Mouse (Mus musculus): ENCODE results near the gene Rap1a. TPM values are rescaled to one million over a fixed set of nuclear protein-coding genes. Genes with fewer than 3 reads are reported as not detected.
"Not testable (repeated sequence)": the region's sequence is repeated elsewhere in the genome, so short reads cannot be mapped to it uniquely, and the experiment has no call there.

Rap1a gene
- total RNA-seq, 2 experiments from 2014 or later, result 192 to 211 TPM

DNA sequence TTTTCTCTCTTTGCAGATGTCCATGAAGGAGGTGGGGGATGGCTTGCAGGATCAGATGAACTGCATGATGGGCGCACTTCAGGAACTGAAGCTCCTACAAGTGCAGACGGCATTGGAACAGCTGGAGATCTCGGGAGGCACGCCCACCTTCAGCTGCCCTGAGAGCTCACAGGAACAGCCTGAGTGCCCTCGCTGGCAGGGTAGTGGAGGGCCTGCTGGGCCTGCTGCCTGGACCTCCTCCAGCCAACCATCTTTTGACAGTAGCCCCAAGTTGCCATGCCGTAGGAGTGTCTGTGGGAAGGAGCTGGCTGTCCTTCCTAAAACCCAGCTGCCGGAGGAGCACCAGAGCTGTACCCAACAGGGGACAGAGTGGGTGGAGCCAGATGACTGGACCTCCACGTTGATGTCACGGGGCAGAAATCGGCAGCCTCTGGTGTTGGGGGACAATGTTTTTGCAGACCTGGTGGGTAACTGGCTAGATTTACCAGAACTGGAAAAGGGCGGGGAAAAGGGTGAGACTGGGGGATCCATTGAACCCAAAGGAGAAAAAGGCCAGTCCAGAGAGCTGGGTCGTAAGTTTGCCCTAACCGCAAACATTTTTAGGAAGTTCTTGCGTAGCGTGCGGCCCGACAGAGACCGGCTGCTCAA, 84.7 kb downstream of the Rap1a start:
- DNase-seq, result no peak

- DNase-seq, result no peak
Measured at GRCm38 (mm10) chr3:105714820-105715167, 86.3 kb downstream of the Rap1a start.

DNA sequence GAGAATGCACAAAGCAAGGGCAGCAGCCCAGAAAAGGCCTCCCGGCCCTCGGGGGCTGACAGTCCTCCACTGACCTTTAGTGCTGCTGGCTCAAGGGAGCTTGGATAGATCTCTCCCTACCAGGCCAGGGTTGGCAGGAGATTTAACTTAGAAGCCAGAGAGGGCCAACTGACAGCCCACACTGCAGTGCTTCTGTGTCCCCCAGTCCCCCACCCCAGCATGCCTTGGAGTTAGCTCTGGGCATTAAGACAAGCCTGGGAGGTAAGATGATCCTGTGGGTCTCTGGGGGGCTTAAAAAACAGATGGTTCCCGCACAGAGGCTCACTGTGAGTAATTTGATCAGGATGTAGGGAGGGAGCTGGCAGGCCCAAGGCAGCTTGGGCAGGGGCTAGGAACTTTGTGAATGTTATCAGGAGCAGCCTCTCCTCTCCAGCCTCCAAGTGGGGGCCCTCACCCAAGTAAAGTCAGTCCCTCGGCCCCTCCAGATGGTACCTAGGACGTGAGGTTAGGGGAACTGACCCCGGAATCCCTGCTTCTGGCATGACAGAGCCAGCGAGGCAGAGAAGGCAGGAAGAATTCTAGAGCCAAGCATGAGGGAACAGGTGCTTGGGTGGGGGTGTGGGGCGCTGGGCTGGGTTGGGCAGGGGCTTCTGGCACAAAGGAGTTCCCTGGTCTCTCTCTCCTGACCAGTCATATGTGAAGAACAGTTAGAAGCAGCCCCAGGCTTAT, 86.9 kb downstream of the Rap1a start:
- DNase-seq, result peak in 1 of 2 experiments; percentile 37

DNA sequence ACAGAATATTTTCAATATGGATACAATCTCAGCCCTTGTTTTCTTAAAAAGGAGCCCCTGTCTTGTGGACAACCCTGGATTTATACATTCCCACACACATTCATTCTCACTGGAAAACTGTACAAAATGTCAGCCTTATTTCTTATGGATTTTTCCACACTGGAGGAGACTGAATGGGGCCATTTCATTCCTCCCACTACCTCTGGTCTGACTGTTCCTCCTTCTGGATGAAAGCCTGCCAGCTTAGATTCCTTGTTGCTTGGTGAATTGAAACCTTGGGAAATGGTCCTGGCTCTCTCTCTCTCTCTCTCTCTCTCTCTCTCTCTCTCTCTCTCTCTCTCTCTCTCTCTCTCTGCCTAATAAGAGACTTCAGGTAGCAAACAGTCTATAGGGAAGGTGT, 88.3 kb downstream of the Rap1a start:
- DNase-seq, result no peak

GRCm38 (mm10) chr3:105711741-105712140, 89.4 kb downstream of the Rap1a start:
- DNase-seq, result no peak

DNA sequence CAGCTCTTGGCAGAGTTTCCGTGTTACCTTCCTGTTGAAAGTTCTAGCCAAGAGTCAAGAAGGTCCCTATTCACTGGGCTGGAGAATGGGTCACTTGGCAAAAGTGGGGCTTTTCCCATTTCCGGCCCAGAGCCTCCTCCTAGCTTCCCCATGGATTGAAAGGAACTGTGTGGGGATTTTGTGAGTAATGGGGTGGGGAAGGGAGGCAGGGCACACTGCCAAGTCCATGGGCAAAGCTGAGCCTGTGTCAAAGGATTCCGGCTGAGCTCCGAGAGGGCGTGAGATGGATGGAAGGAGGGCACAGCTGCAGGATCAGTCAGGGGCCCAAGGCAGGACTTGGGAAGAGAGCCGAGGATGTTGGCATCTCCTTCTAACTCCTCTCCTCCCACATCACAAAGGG, 90.9 kb downstream of the Rap1a start:
- no peak for DNase-seq

GRCm38 (mm10) chr3:105707590-105707989, 93.5 kb downstream of the Rap1a start:
- DNase-seq, result no peak

GRCm38 (mm10) chr3:105706366-105707020, 94.6 kb downstream of the Rap1a start:
- peak in 1 of 2 experiments; percentile 28 for DNase-seq

- no peak for DNase-seq
Measured at GRCm38 (mm10) chr3:105705561-105705960, 95.6 kb downstream of the Rap1a start.

DNA sequence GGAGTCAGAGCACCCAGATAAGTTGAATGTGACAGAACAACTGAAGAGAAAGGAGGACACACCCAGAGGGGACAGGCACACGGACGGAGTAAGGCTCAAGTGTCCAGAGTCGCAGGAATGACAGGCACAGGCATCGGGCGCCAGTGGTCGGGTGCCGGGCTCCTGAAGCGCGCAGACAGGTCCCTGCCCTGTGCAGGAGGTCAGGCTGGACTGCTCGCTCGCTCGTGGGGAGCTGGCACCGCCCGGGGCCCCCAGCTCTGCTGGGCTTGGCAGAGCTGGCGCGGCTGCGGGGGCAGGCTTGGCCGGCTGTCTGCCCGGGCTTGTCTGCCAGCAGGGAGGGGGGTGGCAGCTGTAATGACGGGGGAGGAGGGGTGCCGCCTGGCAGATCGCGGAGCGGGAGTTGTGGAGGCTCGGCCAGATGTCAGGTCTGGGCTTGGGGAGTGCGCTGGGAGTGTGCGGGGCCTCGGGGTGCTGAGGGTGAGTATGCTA, 96.0 kb downstream of the Rap1a start:
- DNase-seq, result peak; percentile 72 to 77

GRCm38 (mm10) chr3:105704031-105705008, 96.8 kb downstream of the Rap1a start, which contains the start of gene Inka2:
Inka2 (plus strand) TSS chr3:105704599.
- peak; percentile 88 to 91 for DNase-seq

- no peak for DNase-seq
Measured at GRCm38 (mm10) chr3:105703571-105703970, 97.6 kb downstream of the Rap1a start.

- no peak for DNase-seq
Measured at GRCm38 (mm10) chr3:105701399-105701798, 99.7 kb downstream of the Rap1a start.

GRCm38 (mm10) chr3:105700786-105701185, 100.3 kb downstream of the Rap1a start:
- not testable (repeated sequence) for DNase-seq

GRCm38 (mm10) chr3:105699241-105699933, 101.7 kb downstream of the Rap1a start:
- DNase-seq, result no peak

- no peak for DNase-seq
Measured at GRCm38 (mm10) chr3:105698311-105698710, 102.8 kb downstream of the Rap1a start.

GRCm38 (mm10) chr3:105697148-105697441, 104.0 kb downstream of the Rap1a start:
- no peak for DNase-seq

GRCm38 (mm10) chr3:105696387-105697147, 104.6 kb downstream of the Rap1a start:
- no peak for DNase-seq

DNA sequence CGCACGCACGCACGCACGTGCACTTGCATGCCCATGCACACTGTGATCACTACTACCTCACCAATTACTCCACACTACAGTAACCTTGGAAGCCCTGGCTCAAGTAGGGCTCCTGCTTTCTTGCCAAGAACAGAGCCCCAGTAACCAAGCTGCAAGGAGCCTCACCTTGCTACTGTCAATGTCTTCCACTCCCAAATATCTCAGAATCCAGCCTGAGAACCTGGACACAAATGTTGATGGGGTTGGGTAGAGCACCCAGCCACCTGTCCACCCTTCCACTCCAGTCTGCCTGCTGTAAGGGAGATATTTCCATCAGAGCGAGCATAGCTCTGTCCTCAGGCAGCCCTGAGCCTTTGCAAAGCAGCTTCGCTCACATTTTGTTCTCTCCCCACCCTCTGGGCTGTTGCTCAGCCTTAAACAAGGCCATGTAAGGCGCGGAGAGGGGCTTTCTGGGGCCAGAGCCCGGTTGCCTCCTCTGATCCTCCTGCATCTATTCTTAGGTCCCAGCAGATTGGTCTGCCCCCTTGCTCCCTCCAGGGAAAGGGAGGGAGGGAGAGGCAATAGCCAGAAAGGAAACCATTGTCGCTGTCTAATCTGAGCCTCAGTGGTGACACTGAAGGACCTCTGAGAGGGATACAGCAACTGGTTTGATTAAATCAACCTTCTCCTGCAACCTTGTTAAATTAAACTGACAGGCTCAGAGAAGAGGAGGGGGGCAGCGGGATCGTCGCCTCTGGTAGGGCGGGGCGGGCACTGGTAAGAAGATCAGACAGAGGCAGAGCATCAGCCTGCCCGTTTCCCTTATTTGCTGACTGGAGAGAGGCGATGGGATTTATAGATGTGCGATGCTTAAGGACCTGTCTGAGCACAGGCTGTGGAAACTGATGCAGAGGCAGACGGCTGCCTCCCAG, 105.4 kb downstream of the Rap1a start:
- DNase-seq, result no peak

Data from adrenal gland, postnatal 36 days (tissue).